Mouse (Mus musculus) liver, embryonic 15.5 days (tissue): ENCODE data around the gene Esrrg. TPM values are rescaled to one million over a fixed set of nuclear protein-coding genes. Genes with fewer than 3 reads are reported as not detected.

ENCODE experiments used
- ATAC-seq: fragments of 200-750 bp; cut with Nextera tagmentation; 2 replicates; pipeline ENCODE4 v1.8.0; 2017; ENCODE audit warnings: moderate number of reproducible peaks, mild to moderate bottlenecking, moderate library complexity; ENCODE audit not compliant: insufficient read depth
- H3K27ac ChIP-seq: fragments of 300-500 bp; sonication (generic); replicated peaks from 2 replicates; pipeline ENCODE4 v1.5.1; 2015; ENCODE audit warnings: mild to moderate bottlenecking, inconsistent platforms
- H3K27me3 ChIP-seq: fragments of 300-500 bp; sonication (generic); 2 replicates; pipeline ENCODE4 v1.6.1; 2015; ENCODE audit warnings: mild to moderate bottlenecking, inconsistent platforms
- H3K36me3 ChIP-seq: fragments of 300-500 bp; sonication (generic); replicated peaks from 2 replicates; pipeline ENCODE4 v1.6.1; 2015; ENCODE audit warnings: moderate library complexity, mild to moderate bottlenecking, inconsistent platforms
- H3K4me1 ChIP-seq: fragments of 300-500 bp; sonication (generic); replicated peaks from 2 replicates; pipeline ENCODE4 v1.6.1; 2015; ENCODE audit warnings: inconsistent platforms
- H3K4me2 ChIP-seq: fragments of 300-500 bp; sonication (generic); 2 replicates; pipeline ENCODE4 v1.6.1; 2015; ENCODE audit warnings: moderate library complexity, mild to moderate bottlenecking, inconsistent platforms
- H3K4me3 ChIP-seq: fragments of 300-500 bp; sonication (generic); replicated peaks from 2 replicates; pipeline ENCODE4 v1.5.1; 2015; ENCODE audit warnings: mild to moderate bottlenecking, inconsistent platforms
- H3K9ac ChIP-seq: fragments of 300-500 bp; sonication (generic); 2 replicates; pipeline ENCODE4 v1.6.1; 2015; ENCODE audit warnings: moderate library complexity, mild to moderate bottlenecking, inconsistent platforms
- H3K9me3 ChIP-seq: fragments of 300-500 bp; sonication (generic); replicated peaks from 2 replicates; pipeline ENCODE4 v1.6.1; 2016; ENCODE audit warnings: inconsistent platforms
- WGBS: fragments of 180-500 bp; shearing (Covaris S2); methylation state at CpG from one replicate; pipeline ENCODE4 v1.1.7; 2015; ENCODE audit warnings: mixed read lengths; ENCODE audit not compliant: insufficient replicate concordance; 5-methylcytosine and 5-hydroxymethylcytosine counted together
- polyA plus RNA-seq: library from polyadenylated mRNA; unstranded; fragments of >200 nt; fragmentation: Nextera tagmentation; extraction: Ambion mirVana; gene quantifications from 2 replicates; pipeline ENCODE4 v1.2.1, GENCODE M21; 2015

Gene Esrrg
- polyA plus RNA-seq, 1 experiment from 2014 or later, result 0.22 TPM

DNA sequence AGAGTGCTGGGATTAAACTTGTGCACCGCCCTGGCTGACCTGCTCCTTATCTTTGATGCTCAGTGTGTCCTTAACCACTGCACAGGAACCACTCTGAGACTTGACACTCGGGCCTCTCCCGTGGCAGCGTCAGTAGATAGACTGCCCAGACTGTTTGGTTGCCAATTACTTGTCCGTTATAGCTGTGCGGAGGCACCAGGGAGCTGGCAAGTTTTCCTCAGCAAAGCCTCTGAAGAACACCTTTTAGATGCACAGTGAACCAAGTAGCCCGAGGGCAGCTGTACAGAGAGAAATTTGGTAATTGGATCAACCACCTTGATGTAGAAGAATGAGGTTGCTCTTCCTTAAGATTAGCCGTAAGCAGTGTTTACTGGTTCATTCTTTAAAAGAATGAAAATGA lies 279.6 kb downstream of the Esrrg start:
- Histone ChIP-seq H3K27ac (no peak overlapping the region), H3K27me3 (no peaks in the 10 kb centered on the region), H3K4me1 (no peaks in the 10 kb centered on the region), H3K4me2 (no peak overlapping the region), H3K9ac (no peak overlapping the region), H3K4me3 (no peak overlapping the region), H3K9me3 (no peaks in the 10 kb centered on the region), H3K36me3 (no peaks in the 10 kb centered on the region)
- 57% methylated on average over 8 of the region's 8 CpGs for WGBS
- no peak for ATAC-seq

DNA sequence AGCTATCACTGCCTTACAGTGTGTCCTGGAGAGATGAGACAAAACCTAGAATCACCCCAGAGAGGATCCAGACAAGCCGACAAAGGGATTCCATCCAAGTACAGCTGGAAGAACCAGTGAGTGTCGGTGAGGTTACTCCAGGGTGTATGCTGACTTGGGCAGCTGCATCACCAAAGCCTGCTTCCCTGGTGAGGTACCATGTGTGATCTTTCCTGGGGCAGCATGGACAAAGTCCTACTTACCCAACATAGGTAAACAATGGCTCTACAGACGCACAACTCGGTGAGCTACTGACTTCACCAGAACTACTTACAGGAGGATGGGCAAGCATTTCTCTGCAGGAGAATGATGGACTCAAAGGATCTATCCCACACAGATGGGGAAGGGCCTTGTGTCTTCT lies 280.5 kb downstream of the Esrrg start:
- Histone ChIP-seq H3K9me3 (no peaks in the 10 kb centered on the region), H3K4me1 (no peaks in the 10 kb centered on the region), H3K36me3 (no peaks in the 10 kb centered on the region), H3K4me2 (no peak overlapping the region), H3K27me3 (no peaks in the 10 kb centered on the region), H3K27ac (no peak overlapping the region), H3K4me3 (no peak overlapping the region), H3K9ac (no peak overlapping the region)
- ATAC-seq, result peak; percentile 62; the same call in 1 of the 2 replicates
- WGBS, result 74% methylated on average over 4 of the region's 4 CpGs

DNA sequence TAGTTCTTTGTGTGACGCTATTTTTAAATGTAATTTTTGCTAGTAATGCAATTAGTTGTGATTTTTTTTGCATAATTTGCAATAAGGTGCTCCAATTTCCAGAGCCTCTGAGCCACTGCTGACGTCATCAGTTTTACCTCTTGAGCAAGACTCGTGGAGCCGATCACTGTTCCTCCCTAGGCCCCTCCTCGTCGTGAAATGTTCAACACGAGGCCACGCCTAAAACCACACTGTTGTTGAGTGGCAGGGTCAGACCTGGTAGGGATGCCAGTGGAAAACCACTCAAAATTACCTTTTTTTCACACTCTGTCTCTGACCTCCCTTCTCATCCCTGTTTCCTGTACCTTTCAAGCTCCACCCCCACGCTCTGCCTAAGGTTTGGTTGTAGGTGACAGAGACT lies 282.7 kb downstream of the Esrrg start:
- no peaks in the 10 kb centered on the region for H3K4me1 ChIP-seq
- H3K4me2 ChIP-seq, result no peak overlapping the region
- WGBS, result 46% methylated on average over 9 of the region's 9 CpGs
- H3K9me3 ChIP-seq, result no peaks in the 10 kb centered on the region
- H3K4me3 ChIP-seq, result no peak overlapping the region
- H3K9ac ChIP-seq, result no peak overlapping the region
- H3K27me3 ChIP-seq, result no peaks in the 10 kb centered on the region
- no peak for ATAC-seq
- no peak overlapping the region for H3K27ac ChIP-seq
- no peaks in the 10 kb centered on the region for H3K36me3 ChIP-seq

DNA sequence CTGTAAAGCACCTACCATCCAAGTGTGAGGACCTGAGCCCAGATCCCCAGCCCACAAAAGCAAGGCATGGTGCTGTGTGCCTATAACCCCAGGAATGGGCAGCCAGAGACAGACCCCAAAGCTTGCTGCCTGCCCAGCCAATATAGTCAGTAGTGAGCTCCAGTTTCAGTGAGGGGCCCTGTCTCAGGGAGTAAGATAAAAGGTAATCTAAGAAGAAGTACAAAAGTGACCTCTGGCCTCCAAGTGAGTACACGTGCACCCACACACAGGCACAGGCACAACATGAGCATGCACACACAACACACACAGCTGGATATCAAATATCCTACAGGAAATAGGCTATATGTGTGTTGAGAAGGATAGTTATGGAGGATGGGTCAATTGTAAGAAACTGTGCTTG lies 286.9 kb downstream of the Esrrg start:
- no peak for ATAC-seq
- H3K27ac ChIP-seq, result no peak overlapping the region
- no peaks in the 10 kb centered on the region for H3K9me3 ChIP-seq
- 50% methylated on average over 1 of the region's 1 CpGs for WGBS
- H3K9ac ChIP-seq, result no peak overlapping the region
- H3K36me3 ChIP-seq, result no peaks in the 10 kb centered on the region
- no peak overlapping the region for H3K4me3 ChIP-seq
- H3K4me2 ChIP-seq, result no peak overlapping the region
- H3K4me1 ChIP-seq, result no peaks in the 10 kb centered on the region
- no peaks in the 10 kb centered on the region for H3K27me3 ChIP-seq

- H3K4me1 ChIP-seq, result no peaks in the 10 kb centered on the region
- H3K36me3 ChIP-seq, result no peaks in the 10 kb centered on the region
- no peaks in the 10 kb centered on the region for H3K27me3 ChIP-seq
- no peak overlapping the region for H3K9ac ChIP-seq
- no peak overlapping the region for H3K4me2 ChIP-seq
- no peak for ATAC-seq
- no peaks in the 10 kb centered on the region for H3K9me3 ChIP-seq
- H3K27ac ChIP-seq, result no peak overlapping the region
- WGBS, result 46% methylated on average over 3 of the region's 3 CpGs
- no peak overlapping the region for H3K4me3 ChIP-seq
These were observed 287.7 kb downstream of the Esrrg start for GRCm38 (mm10) chr1:187896291-187896690.

DNA sequence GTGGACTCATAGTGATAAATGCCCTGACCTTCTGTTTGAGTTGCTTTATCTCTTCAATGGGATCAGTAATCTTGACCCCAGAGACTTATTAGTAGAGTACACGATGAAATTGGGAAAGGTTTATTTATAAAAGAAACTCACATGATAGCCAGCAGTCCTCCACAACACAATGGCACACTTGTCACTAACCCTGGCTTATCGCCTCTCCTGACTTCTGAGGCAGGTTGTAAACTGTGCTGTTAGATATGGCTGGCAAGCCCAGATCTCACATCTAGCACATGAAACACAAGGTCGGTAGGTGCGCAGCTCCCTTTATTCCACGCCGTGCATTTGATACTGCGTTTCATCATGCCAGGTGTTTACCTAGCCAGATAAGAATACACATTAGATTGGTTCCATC lies 288.3 kb downstream of the Esrrg start:
- no peaks in the 10 kb centered on the region for H3K9me3 ChIP-seq
- no peak overlapping the region for H3K9ac ChIP-seq
- H3K27ac ChIP-seq, result no peak overlapping the region
- no peaks in the 10 kb centered on the region for H3K36me3 ChIP-seq
- H3K4me2 ChIP-seq, result no peak overlapping the region
- no peaks in the 10 kb centered on the region for H3K4me1 ChIP-seq
- no peaks in the 10 kb centered on the region for H3K27me3 ChIP-seq
- no peak overlapping the region for H3K4me3 ChIP-seq
- no peak for ATAC-seq
- 60% methylated on average over 7 of the region's 7 CpGs for WGBS

DNA sequence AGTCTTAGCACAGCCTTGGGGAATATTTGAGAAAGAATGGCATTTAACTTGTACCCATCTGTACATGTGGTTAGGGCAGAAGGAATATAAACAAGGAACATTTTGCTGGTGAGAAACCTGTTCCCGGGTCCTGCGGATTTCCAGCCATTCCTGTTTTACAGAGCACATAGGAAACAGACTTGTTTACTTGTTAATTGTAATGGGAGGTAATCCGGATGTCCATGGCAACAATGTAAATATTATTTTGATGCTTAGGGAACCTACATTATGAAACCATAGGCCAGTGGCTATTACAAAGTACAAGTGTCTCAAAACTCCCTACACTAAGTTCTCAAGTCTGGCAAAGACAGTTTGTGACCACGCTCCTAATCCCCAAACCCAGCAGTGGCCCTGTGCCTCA lies 290.9 kb downstream of the Esrrg start:
- no peak overlapping the region for H3K27ac ChIP-seq
- H3K4me3 ChIP-seq, result no peak overlapping the region
- no peaks in the 10 kb centered on the region for H3K9me3 ChIP-seq
- no peaks in the 10 kb centered on the region for H3K27me3 ChIP-seq
- H3K36me3 ChIP-seq, result no peaks in the 10 kb centered on the region
- no peak for ATAC-seq
- WGBS, result 37% methylated on average over 4 of the region's 4 CpGs
- no peak overlapping the region for H3K9ac ChIP-seq
- no peaks in the 10 kb centered on the region for H3K4me1 ChIP-seq
- H3K4me2 ChIP-seq, result no peak overlapping the region

GRCm38 (mm10) chr1:187900756-187901155 lies 292.2 kb downstream of the Esrrg start:
- no peak overlapping the region for H3K4me3 ChIP-seq
- no peaks in the 10 kb centered on the region for H3K4me1 ChIP-seq
- H3K27ac ChIP-seq, result no peak overlapping the region
- H3K9me3 ChIP-seq, result no peaks in the 10 kb centered on the region
- no peaks in the 10 kb centered on the region for H3K27me3 ChIP-seq
- H3K36me3 ChIP-seq, result no peaks in the 10 kb centered on the region
- ATAC-seq, result no peak
- WGBS, result 41% methylated on average over 6 of the region's 6 CpGs
- H3K4me2 ChIP-seq, result no peak overlapping the region
- no peak overlapping the region for H3K9ac ChIP-seq

- no peaks in the 10 kb centered on the region for H3K27me3 ChIP-seq
These were observed 293.6 kb downstream of the Esrrg start for GRCm38 (mm10) chr1:187902176-187902575.

GRCm38 (mm10) chr1:187904731-187905130 lies 296.1 kb downstream of the Esrrg start:
- H3K4me3 ChIP-seq, result no peak overlapping the region
- WGBS, result 29% methylated on average over 4 of the region's 4 CpGs
- H3K9me3 ChIP-seq, result no peaks in the 10 kb centered on the region
- H3K27ac ChIP-seq, result no peak overlapping the region
- no peak overlapping the region for H3K9ac ChIP-seq
- no peaks in the 10 kb centered on the region for H3K4me1 ChIP-seq
- H3K4me2 ChIP-seq, result no peak overlapping the region
- H3K36me3 ChIP-seq, result no peaks in the 10 kb centered on the region
- ATAC-seq, result no peak
- H3K27me3 ChIP-seq, result no peaks in the 10 kb centered on the region

More at GRCm38 (mm10) chr1:187902176-187902575, 293.6 kb downstream of the Esrrg start:
- H3K9me3 ChIP-seq, result no peaks in the 10 kb centered on the region
- H3K9ac ChIP-seq, result no peak overlapping the region
- WGBS, result 55% methylated on average over 3 of the region's 3 CpGs
- no peaks in the 10 kb centered on the region for H3K36me3 ChIP-seq
- ATAC-seq, result no peak
- H3K4me2 ChIP-seq, result no peak overlapping the region
- H3K4me1 ChIP-seq, result no peaks in the 10 kb centered on the region
- H3K4me3 ChIP-seq, result no peak overlapping the region
- H3K27ac ChIP-seq, result no peak overlapping the region

DNA sequence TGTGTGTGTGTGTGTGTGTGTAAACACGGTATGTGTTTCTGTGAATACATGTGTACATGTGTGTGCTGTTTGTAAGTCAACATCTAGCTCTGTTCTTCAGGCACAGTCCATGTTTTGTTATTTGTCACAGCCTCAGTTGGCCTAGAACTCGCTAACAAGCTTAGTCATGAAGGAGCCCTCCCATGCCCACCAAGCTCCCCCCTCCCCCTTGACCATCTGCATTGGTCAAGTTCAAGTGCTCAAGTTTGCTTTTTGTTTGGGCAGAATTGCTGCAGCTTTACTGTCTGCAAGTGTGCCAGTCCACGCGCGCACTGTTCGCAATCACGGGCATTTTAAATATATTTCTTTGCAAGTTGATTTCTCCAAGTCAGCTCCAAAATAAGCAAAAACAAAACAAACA lies 298.8 kb downstream of the Esrrg start:
- no peaks in the 10 kb centered on the region for H3K9me3 ChIP-seq
- 61% methylated on average over 7 of the region's 7 CpGs for WGBS
- no peak overlapping the region for H3K4me3 ChIP-seq
- H3K36me3 ChIP-seq, result no peaks in the 10 kb centered on the region
- H3K27ac ChIP-seq, result no peak overlapping the region
- no peaks in the 10 kb centered on the region for H3K4me1 ChIP-seq
- no peaks in the 10 kb centered on the region for H3K27me3 ChIP-seq
- H3K9ac ChIP-seq, result no peak overlapping the region
- ATAC-seq, result no peak
- H3K4me2 ChIP-seq, result no peak overlapping the region

- Histone ChIP-seq H3K9me3 (no peaks in the 10 kb centered on the region), H3K4me3 (no peak overlapping the region), H3K4me1 (no peaks in the 10 kb centered on the region), H3K36me3 (no peaks in the 10 kb centered on the region), H3K9ac (no peak overlapping the region), H3K27me3 (no peaks in the 10 kb centered on the region), H3K4me2 (no peak overlapping the region), H3K27ac (no peak overlapping the region)
- WGBS, result 22% methylated on average over 3 of the region's 3 CpGs
- ATAC-seq, result no peak
These were observed 299.3 kb downstream of the Esrrg start for GRCm38 (mm10) chr1:187907871-187908270.
